Mouse (Mus musculus) intestine, embryonic 16.5 days (tissue): ENCODE measurements around the gene Gm6871. TPM values are rescaled to one million over a fixed set of nuclear protein-coding genes. Genes with fewer than 3 reads are reported as not detected.
"Not testable (repeated sequence)": the region's sequence is repeated elsewhere in the genome, so short reads cannot be mapped to it uniquely, and the experiment has no call there.

Experiments
- ATAC-seq: fragments of 200-750 bp; cut with Nextera tagmentation; 2 replicates; pipeline ENCODE4 v1.8.0; 2017; ENCODE audit warnings: moderate TSS enrichment, moderate library complexity
- H3K27ac ChIP-seq: fragments of 300-500 bp; sonication (generic); 2 replicates; pipeline ENCODE4 v1.5.1; 2014; ENCODE audit warnings: mild to moderate bottlenecking, low read length
- H3K27me3 ChIP-seq: fragments of 300-500 bp; sonication (generic); replicated peaks from 2 replicates; pipeline ENCODE4 v1.6.1; 2014; ENCODE audit warnings: low read length, control low read depth, mixed read lengths; ENCODE audit not compliant: control insufficient read depth, insufficient read depth
- H3K36me3 ChIP-seq: fragments of 300-500 bp; sonication (generic); 2 replicates; pipeline ENCODE4 v1.6.1; 2014; ENCODE audit warnings: low read length, control low read depth; ENCODE audit not compliant: control insufficient read depth, insufficient read depth
- H3K4me1 ChIP-seq: fragments of 300-500 bp; sonication (generic); 2 replicates; pipeline ENCODE4 v1.6.1; 2014; ENCODE audit warnings: low read length, control low read depth, mixed read lengths; ENCODE audit not compliant: control insufficient read depth, insufficient read depth
- H3K4me2 ChIP-seq: fragments of 300-500 bp; sonication (generic); 2 replicates; pipeline ENCODE4 v1.6.1; 2014; ENCODE audit warnings: low read depth, low read length, control low read depth
- H3K4me3 ChIP-seq: fragments of 300-500 bp; sonication (generic); 2 replicates; pipeline ENCODE4 v1.5.1; 2014; ENCODE audit warnings: mild to moderate bottlenecking, low read length
- H3K9ac ChIP-seq: fragments of 300-500 bp; sonication (generic); 2 replicates; pipeline ENCODE4 v1.6.1; 2014; ENCODE audit warnings: low read depth, low read length
- H3K9me3 ChIP-seq: fragments of 300-500 bp; sonication (generic); 2 replicates; pipeline ENCODE4 v1.6.1; 2016; ENCODE audit warnings: low read length, control low read depth; ENCODE audit not compliant: control insufficient read depth
- WGBS: fragments of 180-500 bp; shearing (Covaris S2); extraction: QIAGEN DNeasy Blood & Tissue Kit; methylation state at CpG from one replicate; pipeline ENCODE4 v1.1.7; 2014; 5-methylcytosine and 5-hydroxymethylcytosine counted together
- polyA plus RNA-seq: library from polyadenylated mRNA; unstranded; fragments of >200 nt; fragmentation: Nextera tagmentation; extraction: Ambion mirVana; gene quantifications from 2 replicates; pipeline ENCODE4 v1.2.1, GENCODE M21; 2015

Gm6871 gene
- polyA plus RNA-seq, 1 experiment from 2014 or later: not detected

- 66% methylated on average over 8 of the region's 8 CpGs for WGBS
Observed at GRCm38 (mm10) chr7:41560681-41561080, 12.8 kb downstream of the Gm6871 start.

DNA sequence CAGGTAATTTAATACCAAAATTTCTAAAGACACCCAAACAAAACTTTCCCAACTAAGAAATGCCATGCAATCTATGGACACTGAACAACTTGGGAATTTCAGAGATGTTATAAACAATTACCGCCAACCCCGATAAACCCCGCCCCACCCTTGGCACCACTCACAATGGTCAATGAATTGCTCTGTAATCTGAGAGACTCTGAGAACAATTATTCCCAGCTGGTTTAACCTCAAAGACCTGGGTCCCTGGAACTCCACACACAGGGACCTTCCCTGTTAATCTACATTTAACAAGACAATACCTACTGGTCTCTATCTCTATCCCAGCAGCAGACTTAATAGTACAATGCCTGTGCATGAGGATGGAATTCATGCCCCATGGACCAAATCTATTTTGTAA is 60.8 kb downstream of the Gm6871 start:
- 80% methylated on average over 3 of the region's 3 CpGs for WGBS
- no peaks in the 10 kb centered on the region for H3K4me1 ChIP-seq
- no peak for ATAC-seq

More at GRCm38 (mm10) chr7:41560681-41561080, 12.8 kb downstream of the Gm6871 start:
- Histone ChIP-seq H3K4me3 (no peak overlapping the region), H3K27me3 (no peaks in the 10 kb centered on the region), H3K27ac (no peak overlapping the region), H3K9me3 (no peaks in the 10 kb centered on the region), H3K4me1 (no peaks in the 10 kb centered on the region), H3K4me2 (no peak overlapping the region), H3K9ac (no peak overlapping the region), H3K36me3 (no peaks in the 10 kb centered on the region)
- ATAC-seq: no peak

GRCm38 (mm10) chr7:41512207-41512606 is 61.3 kb downstream of the Gm6871 start:
- H3K27me3 ChIP-seq: no peaks in the 10 kb centered on the region
- H3K4me3 ChIP-seq: no peak overlapping the region
- H3K4me2 ChIP-seq: no peak overlapping the region
- no peak for ATAC-seq
- no peak overlapping the region for H3K27ac ChIP-seq
- no peaks in the 10 kb centered on the region for H3K4me1 ChIP-seq
- no peaks in the 10 kb centered on the region for H3K36me3 ChIP-seq
- WGBS: 16% methylated on average over 1 of the region's 1 CpGs
- no peaks in the 10 kb centered on the region for H3K9me3 ChIP-seq
- H3K9ac ChIP-seq: no peak overlapping the region

More for the DNA sequence above, 60.8 kb downstream of the Gm6871 start:
- Histone ChIP-seq H3K27ac (no peak overlapping the region), H3K27me3 (no peaks in the 10 kb centered on the region), H3K9ac (no peak overlapping the region), H3K9me3 (no peaks in the 10 kb centered on the region), H3K36me3 (no peaks in the 10 kb centered on the region), H3K4me2 (no peak overlapping the region), H3K4me3 (no peak overlapping the region)

GRCm38 (mm10) chr7:41502402-41502801 is 71.1 kb downstream of the Gm6871 start:
- Histone ChIP-seq H3K4me2 (no peak overlapping the region), H3K4me1 (0 out of 2 replicates have a peak, but pooled peaks cover 2% of the 10 kb centered on the region), H3K9ac (no peak overlapping the region), H3K27ac (no peak overlapping the region), H3K9me3 (no peaks in the 10 kb centered on the region), H3K27me3 (no peaks in the 10 kb centered on the region), H3K36me3 (no peaks in the 10 kb centered on the region), H3K4me3 (no peak overlapping the region)
- ATAC-seq: no peak
- WGBS: 38% methylated on average over 1 of the region's 1 CpGs

DNA sequence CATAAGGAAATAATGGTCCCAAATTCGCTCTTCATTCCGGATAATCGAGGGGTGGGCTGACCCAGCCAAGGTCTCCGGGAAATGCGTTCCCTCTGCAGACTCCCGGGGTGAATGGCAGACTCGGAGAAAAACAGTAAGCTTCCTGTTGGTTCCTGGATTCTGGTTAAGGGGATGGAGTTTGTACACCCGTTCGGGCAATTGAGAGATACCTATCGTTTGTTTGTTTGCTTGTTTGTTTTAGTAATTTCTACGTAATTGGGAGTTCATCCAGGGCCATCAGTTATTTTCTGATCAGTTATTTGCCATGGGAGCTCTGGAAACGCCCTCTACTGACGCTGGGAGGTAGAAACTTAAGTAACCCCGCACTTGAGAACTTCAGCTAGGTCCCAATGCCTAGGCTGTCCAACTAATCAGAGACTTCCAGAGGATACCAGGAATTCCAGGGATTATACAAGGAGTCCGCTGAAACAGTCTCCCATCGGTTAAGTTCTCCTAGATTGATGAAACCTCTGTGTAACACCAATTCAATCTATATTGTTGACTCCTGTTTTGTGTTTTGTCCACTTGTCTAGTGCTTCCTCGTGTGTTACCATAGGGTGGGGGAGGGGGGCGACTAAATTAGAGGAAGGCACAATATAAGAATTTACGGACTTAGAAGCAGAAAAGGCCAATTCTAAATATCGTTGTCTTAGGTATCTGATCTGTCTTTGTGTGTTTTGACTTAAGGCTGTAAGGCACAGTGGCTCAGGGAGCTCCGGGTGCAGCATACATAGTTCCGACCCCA is 73.1 kb downstream of the Gm6871 start:
- WGBS: 17% methylated on average over 22 of the region's 22 CpGs
- peak; percentile 57 for ATAC-seq
- Histone ChIP-seq H3K4me3 (peak overlapping the region; percentile 59), H3K36me3 (no peaks in the 10 kb centered on the region), H3K27ac (no peak overlapping the region), H3K4me2 (peak overlapping the region; percentile 91), H3K9ac (peak overlapping the region; percentile 52), H3K27me3 (no peaks in the 10 kb centered on the region), H3K4me1 (0 out of 2 replicates have a peak, but pooled peaks cover 2% of the 10 kb centered on the region), H3K9me3 (no peaks in the 10 kb centered on the region)

DNA sequence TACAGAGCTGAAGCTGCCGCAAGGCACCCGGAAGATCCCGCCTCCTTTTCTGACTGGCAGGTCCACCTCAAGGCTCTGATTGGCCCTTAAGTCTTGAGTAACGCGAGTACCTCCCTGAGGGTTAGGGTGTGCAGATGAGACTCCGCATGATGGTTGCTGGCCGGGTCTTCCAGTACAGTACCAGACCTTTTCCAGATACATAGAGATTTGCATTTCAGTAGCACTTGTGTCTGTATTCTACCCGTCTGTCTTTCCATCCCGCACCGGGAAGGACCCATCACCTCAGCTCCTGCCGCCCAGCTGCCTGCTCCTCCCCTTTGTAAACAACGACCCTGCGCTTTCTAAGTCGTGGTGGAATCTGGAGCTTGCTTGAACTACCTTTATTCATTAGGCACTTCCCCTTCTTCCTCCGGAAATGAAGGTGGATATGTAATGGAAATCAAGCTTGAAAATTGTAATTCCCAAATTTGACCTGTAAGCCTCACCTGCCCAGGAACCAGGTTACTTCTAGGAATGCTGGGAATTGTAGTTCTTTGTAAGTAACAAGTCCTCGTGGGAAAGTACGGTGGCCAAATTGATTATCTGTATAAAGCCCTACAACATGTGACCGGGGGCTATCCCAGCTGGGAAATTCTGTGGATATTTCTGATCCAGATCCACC is 73.9 kb downstream of the Gm6871 start, which contains the start of the genes Gm20449 and AW146154:
TSS of gene Gm20449 (minus strand) at position 29 of the 661 bp plus-strand sequence.
TSS of gene AW146154 (minus strand) at position 502 of the 661 bp plus-strand sequence.
- under 1% methylated on average over 18 of the region's 18 CpGs for WGBS
- H3K4me2 ChIP-seq: peak within 1 kb of the TSS; percentile 91
- H3K27ac ChIP-seq: peak within 1 kb of the TSS; percentile 75
- H3K4me1 ChIP-seq: 0 out of 2 replicates have a peak, but pooled peaks cover 2% of the 10 kb centered on the region
- no peaks in the 10 kb centered on the region for H3K9me3 ChIP-seq
- peak; percentile 99 for ATAC-seq
- H3K36me3 ChIP-seq: 0 out of 2 replicates have a peak, but pooled peaks cover 3% of the 10 kb centered on the region
- H3K4me3 ChIP-seq: peak within 1 kb of the TSS; percentile 59
- no peaks in the 10 kb centered on the region for H3K27me3 ChIP-seq
- H3K9ac ChIP-seq: peak within 1 kb of the TSS; percentile 71

GRCm38 (mm10) chr7:41499018-41499388 is 74.5 kb downstream of the Gm6871 start:
- ATAC-seq: peak; percentile 70
- not testable (repeated sequence) for H3K27me3 ChIP-seq, H3K36me3 ChIP-seq, H3K9me3 ChIP-seq, H3K4me1 ChIP-seq
- peak overlapping the region; percentile 54 for H3K4me2 ChIP-seq
- WGBS: 0% methylated on average over 6 of the region's 6 CpGs
- H3K9ac ChIP-seq: peak overlapping the region; percentile 71
- peak overlapping the region; percentile 75 for H3K27ac ChIP-seq
- H3K4me3 ChIP-seq: peak overlapping the region; percentile 59

GRCm38 (mm10) chr7:41498464-41498863 is 75.0 kb downstream of the Gm6871 start:
- peak overlapping the region; percentile 54; the same call in 1 of the 2 replicates for H3K4me2 ChIP-seq
- WGBS: 55% methylated on average over 2 of the region's 4 CpGs
- ATAC-seq, H3K27me3 ChIP-seq, H3K4me1 ChIP-seq, H3K36me3 ChIP-seq, H3K27ac ChIP-seq, H3K9ac ChIP-seq, H3K9me3 ChIP-seq: not testable (repeated sequence)
- H3K4me3 ChIP-seq: peak overlapping the region; percentile 59

- 100% methylated on average over 2 of the region's 2 CpGs for WGBS
- H3K9me3 ChIP-seq: no peaks in the 10 kb centered on the region
- H3K27ac ChIP-seq: no peak overlapping the region
- H3K4me3 ChIP-seq: no peak overlapping the region
- ATAC-seq: no peak
- H3K27me3 ChIP-seq: no peaks in the 10 kb centered on the region
- H3K9ac ChIP-seq: no peak overlapping the region
- 0 out of 2 replicates have a peak, but pooled peaks cover 3% of the 10 kb centered on the region for H3K36me3 ChIP-seq
- H3K4me2 ChIP-seq: no peak overlapping the region
- 0 out of 2 replicates have a peak, but pooled peaks cover 2% of the 10 kb centered on the region for H3K4me1 ChIP-seq
Observed at GRCm38 (mm10) chr7:41497871-41498270, 75.6 kb downstream of the Gm6871 start.
